Mouse (Mus musculus) adrenal gland, postnatal 36 days (tissue): ENCODE measurements around the gene Catsper4. TPM values are rescaled to one million over a fixed set of nuclear protein-coding genes. Genes with fewer than 3 reads are reported as not detected.

Experiments used
- DNase-seq, 2 experiments: peaks; one replicate each; pipeline ENCODE4 v3.0.0; 2021; ENCODE audit warnings: mixed read lengths in 1 of 2
- total RNA-seq, 2 experiments: library from RNA; stranded (reverse); gene quantifications; 2 replicates each; pipeline ENCODE4 v1.2.3; 2021

Catsper4 gene
- total RNA-seq, 2 experiments from 2014 or later: not detected

DNA sequence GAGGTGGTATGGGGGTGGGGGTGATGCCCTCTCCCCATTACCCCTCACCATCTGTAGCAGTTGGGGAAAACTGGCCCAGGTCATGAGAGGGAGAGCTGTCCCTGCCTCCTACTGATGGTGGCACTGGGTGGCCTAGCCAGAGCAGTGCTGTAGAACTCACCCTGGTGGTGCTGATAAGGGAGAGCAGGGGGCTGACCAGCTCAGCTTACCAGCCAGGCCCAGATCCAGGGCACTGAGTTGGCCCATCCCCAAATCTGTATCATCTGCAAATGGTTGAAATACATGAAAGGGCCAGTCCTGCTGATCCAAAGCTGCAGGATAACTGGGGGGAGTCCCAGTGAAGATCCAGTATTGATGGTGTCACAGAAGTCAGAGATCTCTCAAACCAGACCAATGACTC lies 45.4 kb downstream of the Catsper4 start:
- no peak for DNase-seq

GRCm38 (mm10) chr4:134181112-134181511 lies 46.1 kb downstream of the Catsper4 start:
- DNase-seq: no peak

DNA sequence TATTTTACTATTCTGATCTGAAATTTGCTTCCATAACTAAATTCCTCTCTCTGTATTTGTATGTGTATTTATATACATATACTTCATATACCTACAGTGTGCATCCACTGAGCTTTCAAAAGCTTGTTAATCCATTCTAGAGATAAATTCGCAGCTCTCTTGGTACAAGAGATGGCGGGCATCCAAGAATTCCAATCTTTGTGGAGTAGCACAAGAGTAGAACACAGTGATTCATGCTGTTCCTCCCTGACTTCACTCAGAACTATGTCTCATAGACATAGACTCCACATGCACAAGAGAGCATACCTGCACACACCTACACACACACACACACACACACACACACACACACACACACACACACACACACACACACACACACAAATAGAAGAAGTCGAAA lies 54.8 kb downstream of the Catsper4 start:
- peak in 1 of 2 experiments; percentile 68 for DNase-seq

GRCm38 (mm10) chr4:134166906-134167305 lies 60.3 kb downstream of the Catsper4 start:
- DNase-seq: no peak

DNA sequence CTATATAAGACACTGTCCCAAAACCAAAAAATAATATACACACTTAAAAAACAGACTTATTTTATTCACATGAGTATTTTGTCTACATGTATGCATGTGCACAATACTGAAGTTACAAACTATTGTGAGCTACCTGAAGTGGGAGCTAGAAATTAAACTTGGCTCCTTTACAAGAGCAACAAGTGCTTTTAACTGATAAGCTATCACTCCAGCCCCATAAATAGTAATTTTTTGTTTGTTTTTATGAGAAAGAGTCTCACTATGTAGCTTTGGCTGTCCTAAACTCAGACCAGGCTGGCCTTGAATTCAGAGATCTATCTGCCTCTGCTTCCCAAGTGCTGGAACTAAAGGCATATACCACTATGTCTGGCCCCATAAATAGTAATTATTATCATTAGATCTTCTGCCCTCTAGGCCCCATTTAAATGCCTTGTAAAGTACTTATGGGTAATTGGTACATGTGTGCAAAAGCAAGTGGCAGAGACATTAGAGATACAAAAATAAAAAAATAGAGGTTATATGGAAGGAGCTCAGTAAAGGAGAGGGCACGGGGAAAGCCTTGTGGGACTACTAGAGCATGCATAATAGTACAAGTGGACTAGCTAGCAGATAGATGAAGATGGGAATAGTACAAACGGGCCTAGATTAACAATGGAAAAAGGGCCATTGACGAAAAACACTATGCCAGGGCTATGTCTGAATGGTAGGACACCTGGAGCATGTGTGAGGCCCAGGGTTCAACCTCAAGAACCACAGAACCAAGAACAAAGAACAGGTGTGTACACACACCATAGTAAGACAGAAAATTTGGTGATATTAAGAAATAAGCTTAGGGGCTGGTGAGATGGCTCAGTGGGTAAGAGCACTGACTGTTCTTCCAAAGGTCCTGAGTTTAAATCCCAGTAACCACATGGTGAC lies 61.4 kb downstream of the Catsper4 start:
- no peak for DNase-seq

DNA sequence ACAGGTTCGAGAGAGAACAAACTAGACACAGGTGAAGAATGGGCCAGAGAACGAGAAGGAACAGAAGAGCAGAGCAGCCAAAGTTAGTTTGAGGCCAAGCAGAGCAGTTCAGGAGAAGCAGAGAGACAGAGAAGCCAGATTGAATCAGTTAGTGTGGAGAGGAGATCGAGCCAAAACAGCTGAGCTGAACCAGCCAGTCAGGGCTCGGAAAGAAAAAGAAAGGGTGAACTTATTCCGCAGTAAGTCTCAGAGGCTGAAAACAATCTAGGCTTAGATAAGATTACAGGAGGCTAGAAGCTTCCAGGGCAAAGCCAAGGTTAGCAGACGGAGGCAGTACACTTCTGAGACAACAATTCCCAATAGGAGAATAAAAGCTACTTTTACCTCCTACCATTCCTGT lies 62.2 kb downstream of the Catsper4 start:
- peak in 1 of 2 experiments; percentile 19 for DNase-seq

GRCm38 (mm10) chr4:134164591-134164990 lies 62.6 kb downstream of the Catsper4 start:
- DNase-seq: no peak

Other genes with a start within 250 kb of the Catsper4 start
- 10 to 100 TPM; 42.8 to 53.9 TPM for gene Dhdds, start 226.5 kb downstream of the Catsper4 start, total RNA-seq
- gene Lin28a, start 208.5 kb downstream of the Catsper4 start, total RNA-seq: not detected
- not detected for gene Zfp683, start 173.5 kb downstream of the Catsper4 start, total RNA-seq
- not detected for gene Crybg2, start 166.6 kb downstream of the Catsper4 start, total RNA-seq
- gene Cd52, start 132.3 kb downstream of the Catsper4 start, total RNA-seq: 10 to 100 TPM; 10.9 to 12.0 TPM
- gene Ubxn11, start 124.8 kb downstream of the Catsper4 start, total RNA-seq: 1 to 10 TPM; 5.2 to 8.5 TPM
- gene Sh3bgrl3, start 98.6 kb downstream of the Catsper4 start, total RNA-seq: 10 to 100 TPM; 66.8 to 86.5 TPM
- 10 to 100 TPM; 15.6 to 20.4 TPM for gene Cep85, start 40.3 kb downstream of the Catsper4 start, total RNA-seq
- not detected for gene Gm7534, start 24.4 kb downstream of the Catsper4 start, total RNA-seq
- under 1 TPM; 0.23 to 0.40 TPM for gene Cnksr1, start 11.0 kb upstream of the Catsper4 start, total RNA-seq
- not detected for gene E130218I03Rik, start 16.3 kb upstream of the Catsper4 start, total RNA-seq
- 10 to 100 TPM in 1 of 2 experiments, 1 to 10 TPM in 1; 9.6 to 12.9 TPM for gene Zfp593, start 18.2 kb upstream of the Catsper4 start, total RNA-seq
- not detected for gene Gm30191, start 19.6 kb upstream of the Catsper4 start, total RNA-seq
- gene Grrp1, start 26.7 kb upstream of the Catsper4 start, total RNA-seq: 10 to 100 TPM in 1 of 2 experiments, 1 to 10 TPM in 1; 6.0 to 11.6 TPM
- 10 to 100 TPM; 18.2 to 19.0 TPM for gene Pdik1l, start 60.5 kb upstream of the Catsper4 start, total RNA-seq
- not detected for gene Trim63, start 87.7 kb upstream of the Catsper4 start, total RNA-seq
- gene Slc30a2, start 115.8 kb upstream of the Catsper4 start, total RNA-seq: 10 to 100 TPM; 21.6 to 41.1 TPM
- 1 to 10 TPM; 1.7 to 2.3 TPM for gene Extl1, start 156.5 kb upstream of the Catsper4 start, total RNA-seq
- gene Pafah2, start 168.9 kb upstream of the Catsper4 start, total RNA-seq: 10 to 100 TPM; 14.7 to 16.0 TPM
- gene Stmn1, start 240.9 kb upstream of the Catsper4 start, total RNA-seq: 10 to 100 TPM; 46.2 to 53.5 TPM